Mouse (Mus musculus): Measurements from ENCODE around the gene Neo1. TPM values are rescaled to one million over a fixed set of nuclear protein-coding genes. Genes with fewer than 3 reads are reported as not detected.
A peak's percentile ranks its signal among the peaks of the same experiment; 100 is the strongest.

Neo1 gene
- total RNA-seq, 1 experiment, result 35.7 TPM

GRCm38 (mm10) chr9:58844597-58844996 lies 191.6 kb downstream of the Neo1 start:
- Histone ChIP-seq H3K4me3 (ENCODE audit: insufficient read depth in 1 of 2, low read depth in 1 of 2, low read length in 2 of 2, poor library complexity in 1 of 2, severe bottlenecking in 1 of 2) (no peak overlapping the region), H3K27ac (ENCODE audit: insufficient read depth, low read depth, low read length, poor library complexity, severe bottlenecking) (no peak overlapping the region), H3K4me1 (ENCODE audit: control insufficient read depth in 2 of 2, insufficient read depth in 2 of 2, low read length in 2 of 2, poor library complexity in 1 of 2) (no peaks in the 10 kb centered on the region), H3K36me3 (ENCODE audit: control insufficient read depth, insufficient read depth, low read length, poor library complexity, severe bottlenecking) (no peaks in the 10 kb centered on the region), H3K9me3 (ENCODE audit: control insufficient read depth, insufficient read depth, low read depth, low read length) (no peaks in the 10 kb centered on the region), H3K9ac (ENCODE audit: insufficient read depth, low read depth, low read length, poor library complexity, severe bottlenecking) (no peak overlapping the region)
- no peak for DNase-seq (ENCODE audit: low read depth, low spot score)
- in situ Hi-C loops (cut with MboI; ENCODE audit: low sequenced_read_pairs in 2 of 2, unreplicated experiment in 2 of 2), result no loop called here
- TF ChIP-seq MAFK (IDR thresholded peaks at IDR 0.05; ENCODE audit: insufficient read depth, low read depth, low read length), result no peak
- no peak for TF ChIP-seq ZC3H11A (IDR thresholded peaks at IDR 0.05; ENCODE audit: borderline replicate concordance, low read depth, low read length)

DNA sequence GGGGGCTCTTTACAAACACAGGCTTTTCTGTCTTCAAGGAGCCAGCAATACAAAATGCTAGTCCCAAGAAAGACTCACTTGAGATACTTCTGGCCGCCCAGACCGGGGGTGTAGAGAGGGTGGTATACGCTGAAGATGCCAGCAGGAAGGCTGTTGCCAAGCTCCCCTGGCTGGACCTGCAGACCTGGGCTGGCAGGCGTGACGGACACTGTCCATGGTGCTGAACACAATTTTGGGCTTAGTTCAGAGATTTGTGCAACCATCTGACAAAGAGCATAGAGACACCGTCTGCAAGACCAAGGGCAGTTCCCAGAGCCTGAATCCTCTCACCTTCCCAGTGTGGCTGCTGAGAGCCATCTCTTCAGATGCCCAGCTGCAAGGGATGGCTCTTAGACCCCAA lies 194.6 kb downstream of the Neo1 start:
- in situ Hi-C loops (cut with MboI; ENCODE audit: low sequenced_read_pairs in 2 of 2, unreplicated experiment in 2 of 2), result no loop called here
- no peak overlapping the region for H3K27ac ChIP-seq (ENCODE audit: insufficient read depth, low read depth, low read length, poor library complexity, severe bottlenecking)
- no peak for TF ChIP-seq CHD2 (IDR thresholded peaks at IDR 0.05; ENCODE audit: low read depth, low read length)
- no peak for TF ChIP-seq ZC3H11A (IDR thresholded peaks at IDR 0.05; ENCODE audit: borderline replicate concordance, low read depth, low read length)
- no peak for TF ChIP-seq MAFK (IDR thresholded peaks at IDR 0.05; ENCODE audit: insufficient read depth, low read depth, low read length)
- no peak for TF ChIP-seq ZNF384 (IDR thresholded peaks at IDR 0.05; ENCODE audit: low read depth, low read length)
- TF ChIP-seq HCFC1 (IDR thresholded peaks at IDR 0.05; ENCODE audit: borderline replicate concordance, insufficient read depth, low read length), result no peak
- H3K4me3 ChIP-seq (ENCODE audit: insufficient read depth in 1 of 2, low read depth in 1 of 2, low read length in 2 of 2, poor library complexity in 1 of 2, severe bottlenecking in 1 of 2), result no peak overlapping the region
- H3K4me1 ChIP-seq (ENCODE audit: control insufficient read depth in 2 of 2, insufficient read depth in 2 of 2, low read length in 2 of 2, poor library complexity in 1 of 2), result peaks cover 0 to 2% of the 10 kb centered on the region in 2 experiments; a peak in 1 of 4 replicates
- peak; percentile 59 for DNase-seq (ENCODE audit: low read depth, low spot score)
- no peaks in the 10 kb centered on the region for H3K36me3 ChIP-seq (ENCODE audit: control insufficient read depth, insufficient read depth, low read length, poor library complexity, severe bottlenecking)
- H3K9ac ChIP-seq (ENCODE audit: insufficient read depth, low read depth, low read length, poor library complexity, severe bottlenecking), result no peak overlapping the region
- no peaks in the 10 kb centered on the region for H3K9me3 ChIP-seq (ENCODE audit: control insufficient read depth, insufficient read depth, low read depth, low read length)

DNA sequence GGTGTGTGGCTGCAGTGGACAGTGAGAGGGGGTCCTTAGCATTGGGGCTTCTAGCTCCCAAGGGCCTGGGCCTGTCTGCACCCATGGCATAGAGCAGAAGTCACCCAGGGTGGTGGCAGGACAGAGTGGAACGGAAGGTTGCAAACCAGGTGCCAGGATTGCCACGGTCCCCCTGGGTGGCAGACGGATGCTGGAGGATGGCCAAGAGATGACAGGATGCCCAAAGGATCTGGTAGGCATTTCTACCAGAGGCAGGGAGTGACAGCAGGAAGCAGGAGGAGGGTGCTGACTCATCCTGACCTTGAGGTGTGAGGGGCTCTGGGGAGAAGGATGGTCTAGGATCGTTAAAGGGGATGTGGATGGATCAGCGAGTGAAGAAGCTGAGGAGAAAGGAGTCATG lies 197.7 kb downstream of the Neo1 start:
- peaks cover 3 to 7% of the 10 kb centered on the region in 2 experiments; a peak in 2 of 4 replicates for H3K4me1 ChIP-seq (ENCODE audit: control insufficient read depth in 2 of 2, insufficient read depth in 2 of 2, low read length in 2 of 2, poor library complexity in 1 of 2)
- DNase-seq (ENCODE audit: low read depth, low spot score), result no peak
- no peaks in the 10 kb centered on the region for H3K9me3 ChIP-seq (ENCODE audit: control insufficient read depth, insufficient read depth, low read depth, low read length)
- no peaks in the 10 kb centered on the region for H3K36me3 ChIP-seq (ENCODE audit: control insufficient read depth, insufficient read depth, low read length, poor library complexity, severe bottlenecking)
- in situ Hi-C loops (cut with MboI; ENCODE audit: low sequenced_read_pairs in 2 of 2, unreplicated experiment in 2 of 2), result no loop called here
- no peak overlapping the region for H3K9ac ChIP-seq (ENCODE audit: insufficient read depth, low read depth, low read length, poor library complexity, severe bottlenecking)
- H3K27ac ChIP-seq (ENCODE audit: insufficient read depth, low read depth, low read length, poor library complexity, severe bottlenecking), result no peak overlapping the region
- H3K4me3 ChIP-seq (ENCODE audit: insufficient read depth in 1 of 2, low read depth in 1 of 2, low read length in 2 of 2, poor library complexity in 1 of 2, severe bottlenecking in 1 of 2), result no peak overlapping the region
- no peak for TF ChIP-seq ZC3H11A (IDR thresholded peaks at IDR 0.05; ENCODE audit: borderline replicate concordance, low read depth, low read length)
- no peak for TF ChIP-seq ZNF384 (IDR thresholded peaks at IDR 0.05; ENCODE audit: low read depth, low read length)
- no peak for TF ChIP-seq CHD2 (IDR thresholded peaks at IDR 0.05; ENCODE audit: low read depth, low read length)
- no peak for TF ChIP-seq HCFC1 (IDR thresholded peaks at IDR 0.05; ENCODE audit: borderline replicate concordance, insufficient read depth, low read length)
- no peak for TF ChIP-seq MAFK (IDR thresholded peaks at IDR 0.05; ENCODE audit: insufficient read depth, low read depth, low read length)

- Histone ChIP-seq H3K36me3 (ENCODE audit: control insufficient read depth, insufficient read depth, low read length, poor library complexity, severe bottlenecking) (no peaks in the 10 kb centered on the region), H3K9ac (ENCODE audit: insufficient read depth, low read depth, low read length, poor library complexity, severe bottlenecking) (no peak overlapping the region), H3K9me3 (ENCODE audit: control insufficient read depth, insufficient read depth, low read depth, low read length) (no peaks in the 10 kb centered on the region), H3K27ac (ENCODE audit: insufficient read depth, low read depth, low read length, poor library complexity, severe bottlenecking) (no peak overlapping the region), H3K4me1 (ENCODE audit: control insufficient read depth in 2 of 2, insufficient read depth in 2 of 2, low read length in 2 of 2, poor library complexity in 1 of 2) (peaks cover 3 to 7% of the 10 kb centered on the region in 2 experiments; a peak in 2 of 4 replicates), H3K4me3 (ENCODE audit: insufficient read depth in 1 of 2, low read depth in 1 of 2, low read length in 2 of 2, poor library complexity in 1 of 2, severe bottlenecking in 1 of 2) (no peak overlapping the region)
- no peak for TF ChIP-seq ZNF384 (IDR thresholded peaks at IDR 0.05; ENCODE audit: low read depth, low read length)
- no peak for TF ChIP-seq CHD2 (IDR thresholded peaks at IDR 0.05; ENCODE audit: low read depth, low read length)
- TF ChIP-seq ZC3H11A (IDR thresholded peaks at IDR 0.05; ENCODE audit: borderline replicate concordance, low read depth, low read length), result no peak
- TF ChIP-seq MAFK (IDR thresholded peaks at IDR 0.05; ENCODE audit: insufficient read depth, low read depth, low read length), result no peak
- TF ChIP-seq HCFC1 (IDR thresholded peaks at IDR 0.05; ENCODE audit: borderline replicate concordance, insufficient read depth, low read length), result no peak
- DNase-seq (ENCODE audit: low read depth, low spot score), result no peak
- in situ Hi-C loops (cut with MboI; ENCODE audit: low sequenced_read_pairs in 2 of 2, unreplicated experiment in 2 of 2), result no loop called here
These were observed 199.1 kb downstream of the Neo1 start for GRCm38 (mm10) chr9:58837174-58837573.

DNA sequence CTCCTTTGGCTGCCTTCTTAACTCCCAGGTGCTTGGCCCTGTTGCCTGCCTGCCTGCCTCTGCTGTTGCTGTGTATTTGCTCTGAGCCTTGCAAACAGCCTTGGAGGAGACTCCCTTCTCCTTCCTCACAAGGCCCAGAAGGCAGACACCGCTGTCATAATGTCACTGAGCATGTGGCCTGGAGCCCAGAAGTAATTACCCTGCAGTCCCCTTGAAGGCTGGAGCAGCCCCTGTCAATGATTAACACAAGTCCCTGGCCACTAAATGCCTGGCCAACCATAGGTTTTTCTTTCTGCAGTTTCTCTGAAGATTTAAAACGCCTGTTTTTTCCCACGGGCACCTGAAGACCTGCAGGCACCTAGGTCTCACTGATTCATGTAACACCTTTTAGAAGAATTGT lies 203.3 kb downstream of the Neo1 start:
- peaks cover 3 to 7% of the 10 kb centered on the region in 2 experiments; a peak in 2 of 4 replicates for H3K4me1 ChIP-seq (ENCODE audit: control insufficient read depth in 2 of 2, insufficient read depth in 2 of 2, low read length in 2 of 2, poor library complexity in 1 of 2)
- H3K9ac ChIP-seq (ENCODE audit: insufficient read depth, low read depth, low read length, poor library complexity, severe bottlenecking), result no peak overlapping the region
- in situ Hi-C loops (cut with MboI; ENCODE audit: low sequenced_read_pairs in 2 of 2, unreplicated experiment in 2 of 2), result no loop called here
- no peaks in the 10 kb centered on the region for H3K9me3 ChIP-seq (ENCODE audit: control insufficient read depth, insufficient read depth, low read depth, low read length)
- H3K4me3 ChIP-seq (ENCODE audit: insufficient read depth in 1 of 2, low read depth in 1 of 2, low read length in 2 of 2, poor library complexity in 1 of 2, severe bottlenecking in 1 of 2), result no peak overlapping the region
- H3K36me3 ChIP-seq (ENCODE audit: control insufficient read depth, insufficient read depth, low read length, poor library complexity, severe bottlenecking), result no peaks in the 10 kb centered on the region
- DNase-seq (ENCODE audit: low read depth, low spot score), result no peak
- no peak overlapping the region for H3K27ac ChIP-seq (ENCODE audit: insufficient read depth, low read depth, low read length, poor library complexity, severe bottlenecking)
- TF ChIP-seq CHD2 (IDR thresholded peaks at IDR 0.05; ENCODE audit: low read depth, low read length) (no peak), ZNF384 (IDR thresholded peaks at IDR 0.05; ENCODE audit: low read depth, low read length) (no peak), MAFK (IDR thresholded peaks at IDR 0.05; ENCODE audit: insufficient read depth, low read depth, low read length) (no peak), ZC3H11A (IDR thresholded peaks at IDR 0.05; ENCODE audit: borderline replicate concordance, low read depth, low read length) (no peak), HCFC1 (IDR thresholded peaks at IDR 0.05; ENCODE audit: borderline replicate concordance, insufficient read depth, low read length) (no peak)

Measured in ES-E14 (cell line).